7 mouse cellular contexts compared by ENCODE assay signal in genomic region chr3:134239321-134239970, GRCm38 (mm10). TPM values are rescaled to one million over a fixed set of nuclear protein-coding genes. Genes with fewer than 3 reads are reported as not detected.
A peak's percentile ranks its signal among the peaks of the same experiment; 100 is the strongest.
DNase-seq lines count a peak whose midpoint lies in the region; ATAC-seq lines count a peak whose summit lies in the region.

No protein-coding gene starts in this region.

- H3K36me3 ChIP-seq in hindbrain, embryonic 15.5 days = no peaks in the 10 kb centered on the region

- peak overlapping the region; percentile 77 for H3K9ac ChIP-seq in hindbrain, embryonic 15.5 days

- peak; percentile 32 for ATAC-seq in hindbrain, embryonic 15.5 days (ENCODE audit: low FRiP score, low read depth)
- ATAC-seq in megakaryocyte progenitor cell, adult 5-6 weeks (replicated peaks; ENCODE audit: poor library complexity) = peak; percentile 33

- peak overlapping the region; percentile 68 for H3K4me3 ChIP-seq in hindbrain, embryonic 15.5 days

- H3K9me3 ChIP-seq in hindbrain, embryonic 15.5 days = no peaks in the 10 kb centered on the region

- whole genome bisulfite sequencing in hindbrain, embryonic 15.5 days = 0% methylated on average over 47 of the region's 51 CpGs

- DNase-seq in adrenal gland, adult (ENCODE audit: inconsistent age in 2 of 2, low spot score in 1 of 2) = peak; percentile 67 to 89
- DNase-seq in cerebellum, postnatal 10 days = peak; percentile 81 to 83
- peak; percentile 50 to 57 for DNase-seq in frontal cortex, postnatal 25 days (ENCODE audit: low spot score in 2 of 2)
- peak; percentile 65 to 72 for DNase-seq in left cerebral cortex, adult 8-10 months (ENCODE audit: low spot score in 2 of 2)
- DNase-seq in right cerebral cortex, postnatal 36 days (ENCODE audit: low spot score in 2 of 2) = peak; percentile 59 to 60

- H3K4me2 ChIP-seq in hindbrain, embryonic 15.5 days = peak overlapping the region; percentile 84

- peaks cover 35% of the 10 kb centered on the region for H3K4me1 ChIP-seq in hindbrain, embryonic 15.5 days (replicated peaks)

- H3K27ac ChIP-seq in hindbrain, embryonic 15.5 days (replicated peaks) = peak overlapping the region; percentile 98

- H3K27me3 ChIP-seq in hindbrain, embryonic 15.5 days = no peaks in the 10 kb centered on the region

RNA-seq across cellular contexts. Expression of gene Cxxc4, which starts 3.2 kb away (rescaled TPM):
- 26.5 and 27.5 TPM in 2 replicates for polyA plus RNA-seq in hindbrain, embryonic 15.5 days (2015; fragmentation: Nextera tagmentation; extraction: Ambion mirVana)
- total RNA-seq in left cerebral cortex, adult 8-10 months (2022) = 10 to 100 TPM; 20.2 to 22.0 (median 21.6) TPM
- total RNA-seq in megakaryocyte progenitor cell, adult 5-6 weeks (2015) = not detected in 2 replicates
- not detected in 2 replicates for total RNA-seq in megakaryocyte progenitor cell, adult 5-6 weeks (2017)

Comparison
In these comparisons a context has a peak if more than half of its experiments do, and no peak if none do; other contexts are left out.
1. Peak in every context shown above with its lines: DNase-seq, ATAC-seq, H3K4me3 ChIP-seq and H3K27ac ChIP-seq.
2. RNA of gene Cxxc4, which starts 3.2 kb away (total RNA-seq): 20.2 to 22.0 TPM in left cerebral cortex, adult 8-10 months; not detected in megakaryocyte progenitor cell, adult 5-6 weeks; every median in the first group is over 10 times any median in the second.